Mouse (Mus musculus) layer of hippocampus, adult 11-12 months (tissue): ENCODE measurements around the gene Tm4sf4.
A peak's percentile ranks its signal among the peaks of the same experiment; 100 is the strongest.

Experiments used
- DNase-seq: peaks from one replicate; pipeline ENCODE4 v3.0.0; 2022; ENCODE audit warnings: low spot score

The Tm4sf4 gene

GRCm38 (mm10) chr3:57425089-57425730 lies at the start of gene Tm4sf4:
Gene Tm4sf4 (plus strand): TSS chr3:57425314.
- DNase-seq = no peak

- DNase-seq = no peak
Measured at GRCm38 (mm10) chr3:57386423-57386822, 38.7 kb upstream of the Tm4sf4 start.

- DNase-seq = no peak
Measured at GRCm38 (mm10) chr3:57386895-57387294, 38.2 kb upstream of the Tm4sf4 start.

GRCm38 (mm10) chr3:57387593-57387992 lies 37.5 kb upstream of the Tm4sf4 start:
- no peak for DNase-seq

GRCm38 (mm10) chr3:57411535-57411934 lies 13.6 kb upstream of the Tm4sf4 start:
- DNase-seq = no peak

GRCm38 (mm10) chr3:57420233-57420632 lies 4.9 kb upstream of the Tm4sf4 start:
- DNase-seq = no peak

- no peak for DNase-seq
Measured at GRCm38 (mm10) chr3:57420660-57421059, 4.5 kb upstream of the Tm4sf4 start.

GRCm38 (mm10) chr3:57426351-57426750 lies 1.2 kb downstream of the Tm4sf4 start:
- DNase-seq = no peak

GRCm38 (mm10) chr3:57428682-57429464 lies 3.8 kb downstream of the Tm4sf4 start:
- no peak for DNase-seq

GRCm38 (mm10) chr3:57429486-57429885 lies 4.4 kb downstream of the Tm4sf4 start:
- DNase-seq = peak; percentile 10

GRCm38 (mm10) chr3:57431706-57432105 lies 6.6 kb downstream of the Tm4sf4 start:
- no peak for DNase-seq

GRCm38 (mm10) chr3:57435364-57435763 lies 10.2 kb downstream of the Tm4sf4 start:
- no peak for DNase-seq

- DNase-seq = no peak
Measured at GRCm38 (mm10) chr3:57440956-57441355, 15.8 kb downstream of the Tm4sf4 start.

- DNase-seq = no peak
Measured at GRCm38 (mm10) chr3:57445706-57446105, 20.6 kb downstream of the Tm4sf4 start.

GRCm38 (mm10) chr3:57447889-57448288 lies 22.8 kb downstream of the Tm4sf4 start:
- no peak for DNase-seq

GRCm38 (mm10) chr3:57448445-57448844 lies 23.3 kb downstream of the Tm4sf4 start:
- DNase-seq = peak; percentile 81

- DNase-seq = no peak
Measured at GRCm38 (mm10) chr3:57458652-57459051, 33.5 kb downstream of the Tm4sf4 start.

GRCm38 (mm10) chr3:57463302-57463701 lies 38.2 kb downstream of the Tm4sf4 start:
- no peak for DNase-seq

- DNase-seq = no peak
Measured at GRCm38 (mm10) chr3:57466289-57466688, 41.2 kb downstream of the Tm4sf4 start.

- DNase-seq = no peak
Measured at GRCm38 (mm10) chr3:57469325-57469724, 44.2 kb downstream of the Tm4sf4 start.

- DNase-seq = peak; percentile 45
Measured at GRCm38 (mm10) chr3:57470326-57470725, 45.2 kb downstream of the Tm4sf4 start.

GRCm38 (mm10) chr3:57470981-57471601 lies 46.0 kb downstream of the Tm4sf4 start:
- peak; percentile 16 for DNase-seq

GRCm38 (mm10) chr3:57472407-57472806 lies 47.3 kb downstream of the Tm4sf4 start:
- DNase-seq = no peak
